In the genomic region with DNA sequence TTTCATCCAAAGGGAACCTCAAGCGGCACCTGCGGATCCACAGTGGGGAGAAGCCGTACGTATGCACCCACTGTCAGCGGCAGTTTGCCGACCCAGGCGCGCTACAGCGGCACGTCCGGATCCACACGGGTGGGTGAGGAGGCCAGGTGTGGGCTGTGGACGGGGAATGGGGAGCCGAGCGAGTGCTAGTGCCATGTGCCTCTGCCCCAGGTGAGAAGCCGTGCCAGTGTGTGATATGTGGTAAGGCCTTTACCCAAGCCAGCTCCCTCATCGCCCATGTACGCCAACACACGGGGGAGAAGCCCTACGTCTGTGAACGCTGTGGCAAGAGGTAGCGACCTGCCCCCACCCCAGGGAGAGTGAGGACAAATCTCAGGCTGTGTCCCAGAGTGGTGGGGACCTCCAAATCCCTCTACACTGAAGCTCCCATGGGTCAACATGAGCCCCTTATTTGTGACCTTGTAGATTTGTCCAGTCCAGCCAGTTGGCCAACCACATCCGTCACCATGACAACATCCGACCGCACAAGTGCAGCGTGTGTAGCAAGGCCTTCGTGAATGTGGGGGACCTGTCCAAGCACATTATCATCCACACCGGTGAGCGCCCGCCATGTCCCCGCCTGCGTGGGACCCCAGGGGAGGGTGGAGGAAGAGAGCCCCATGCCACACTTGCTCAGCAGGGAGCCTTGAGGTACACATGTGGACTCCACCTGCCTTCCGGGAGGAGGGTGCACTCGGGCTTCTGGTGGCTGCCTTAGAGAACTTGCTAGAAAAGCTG, we compare ENCODE assay signal across 24 mouse cellular contexts. TPM values are rescaled to one million over a fixed set of nuclear protein-coding genes. Genes with fewer than 3 reads are reported as not detected.
DNase-seq lines count a peak whose midpoint lies in the region; ATAC-seq lines count a peak whose summit lies in the region.
"Had no signal": no experiment of that assay in that cellular context is flagged by ENCODE, and none has a peak within 500 bp of the region (broad histone marks: within the 10 kb centered on the region; RNA-seq: fewer than 3 reads in every experiment).

No protein-coding gene starts in this region.

- peak; percentile 26 to 39 for DNase-seq in cerebellum, postnatal 14 days
- peak; percentile 23 for DNase-seq in left cerebral cortex, postnatal 4 days
- no peak for DNase-seq in left cerebral cortex, postnatal 36 days (ENCODE audit: low spot score in 2 of 2)
- peak; percentile 7 for DNase-seq in thymus, postnatal 4 days
- no peak for DNase-seq in thymus, adult 18-20 months
- DNase-seq in retina, postnatal 1 day, result peak; percentile 79
- DNase-seq: adrenal gland, postnatal 10 days; cerebellum, adult 18-20 months; cerebellum, postnatal 36 days; embryo, embryonic 11 days; gastrocnemius, postnatal 14 days; heart, postnatal 36 days; kidney, adult 18-20 months; kidney, postnatal 25 days; lung, embryonic 14.5 days; lung, postnatal 14 days; right cerebral cortex, postnatal 4 days had no signal

- ATAC-seq in cerebellum, adult (ENCODE audit: insufficient number of reproducible peaks, low FRiP score, low TSS enrichment), result no peak
- ATAC-seq: forebrain, embryonic 14.5 days; midbrain, embryonic 13.5 days had no signal

- intact Hi-C loops in left cerebral cortex, postnatal 4 days (cut with DNase I), result no loop called here
- intact Hi-C loops in left cerebral cortex, postnatal 36 days (cut with DNase I), result no loop called here

RNA-seq across cellular contexts. Expression of a gene that starts 21.2 kb away (rescaled TPM):
- total RNA-seq in left cerebral cortex, postnatal 4 days (2021), result 10 to 100 TPM; 32.7 to 35.3 TPM
- total RNA-seq in left cerebral cortex, postnatal 36 days (2021), result 10 to 100 TPM; 41.1 to 42.4 TPM

RNA-seq across cellular contexts. Expression of a gene that starts 29.8 kb away (rescaled TPM):
- 1 to 10 TPM; 1.5 to 1.8 TPM for total RNA-seq in left cerebral cortex, postnatal 4 days (2021)
- 1 to 10 TPM; 4.2 to 5.2 TPM for total RNA-seq in left cerebral cortex, postnatal 36 days (2021)
- total RNA-seq: adrenal gland, postnatal 10 days; gastrocnemius, postnatal 14 days; granulocyte monocyte progenitor cell, adult 5-6 weeks; neutrophil, adult 5-6 weeks had no signal

RNA-seq across cellular contexts. Expression of a gene that starts 45.1 kb away (rescaled TPM):
- total RNA-seq in left cerebral cortex, postnatal 4 days (2021), result not detected
- total RNA-seq in left cerebral cortex, postnatal 36 days (2021), result under 1 TPM; 0.18 to 0.47 TPM
- total RNA-seq: granulocyte monocyte progenitor cell, adult 5-6 weeks; layer of hippocampus, adult 18-20 months; neutrophil, adult 5-6 weeks had no signal

RNA-seq across cellular contexts. Expression of a gene that starts 49.9 kb away (rescaled TPM):
- total RNA-seq in left cerebral cortex, postnatal 4 days (2021), result not detected
- total RNA-seq in left cerebral cortex, postnatal 36 days (2021), result under 1 TPM in 1 of 2 experiments, not detected in 1; 0.84 TPM
- total RNA-seq: adrenal gland, postnatal 10 days; granulocyte monocyte progenitor cell, adult 5-6 weeks; layer of hippocampus, adult 18-20 months; layer of hippocampus, postnatal 14 days; neutrophil, adult 5-6 weeks had no signal

Comparison
In these comparisons a context has a peak if more than half of its experiments do, and no peak if none do; other contexts are left out.
1. DNase-seq: peak in cerebellum, postnatal 14 days (2 of 2), left cerebral cortex, postnatal 4 days (single experiment), thymus, postnatal 4 days (single experiment) and retina, postnatal 1 day (single experiment); none in left cerebral cortex, postnatal 36 days (0 of 2) and thymus, adult 18-20 months (0 of 2).